Mouse (Mus musculus): ENCODE results near the gene Fabp7.

- TF ChIP-seq KAT2A (IDR thresholded peaks at IDR 0.05; ENCODE audit: insufficient replicate concordance, low read length) (no peak), BHLHE40 (IDR thresholded peaks at IDR 0.05; ENCODE audit: low read depth, low read length) (no peak), POLR2A (IDR thresholded peaks at IDR 0.05; ENCODE audit: low read depth, low read length) (no peak), USF1 (IDR thresholded peaks at IDR 0.05; ENCODE audit: low read depth, low read length) (no peak), ELF1 (IDR thresholded peaks at IDR 0.05; ENCODE audit: low read depth, low read length) (no peak), E2F4 (IDR thresholded peaks at IDR 0.05; ENCODE audit: insufficient replicate concordance, low read depth, low read length) (no peak)
These were observed 9.3 kb downstream of the Fabp7 start, which contains the start of gene Smpdl3a for GRCm38 (mm10) chr10:57794018-57794417.
